Mouse (Mus musculus) stomach, embryonic 14.5 days (tissue): ENCODE measurements around the gene Usp35. TPM values are rescaled to one million over a fixed set of nuclear protein-coding genes. Genes with fewer than 3 reads are reported as not detected.

Source experiments
- ATAC-seq: fragments of 200-750 bp; cut with Nextera tagmentation; 2 replicates; pipeline ENCODE4 v1.8.0; 2017; ENCODE audit warnings: low read depth, moderate TSS enrichment; ENCODE audit not compliant: insufficient number of reproducible peaks, insufficient read depth, low FRiP score
- H3K27ac ChIP-seq: fragments of 300-500 bp; sonication (generic); 2 replicates; pipeline ENCODE4 v1.5.1; 2014; ENCODE audit warnings: mild to moderate bottlenecking, low read length, moderate library complexity, mixed read lengths
- H3K27me3 ChIP-seq: fragments of 300-500 bp; sonication (generic); 2 replicates; pipeline ENCODE4 v1.6.1; 2014; ENCODE audit warnings: low read length, control low read depth, mixed read lengths; ENCODE audit not compliant: control insufficient read depth, insufficient read depth
- H3K36me3 ChIP-seq: fragments of 300-500 bp; sonication (generic); 2 replicates; pipeline ENCODE4 v1.6.1; 2014; ENCODE audit warnings: mild to moderate bottlenecking, control low read depth, low read length, moderate library complexity, mixed read lengths; ENCODE audit not compliant: control insufficient read depth, insufficient read depth
- H3K4me1 ChIP-seq: fragments of 300-500 bp; sonication (generic); 2 replicates; pipeline ENCODE4 v1.6.1; 2014; ENCODE audit warnings: low read length, control low read depth, mixed read lengths; ENCODE audit not compliant: control insufficient read depth, insufficient read depth
- H3K4me2 ChIP-seq: fragments of 300-500 bp; sonication (generic); replicated peaks from 2 replicates; pipeline ENCODE4 v1.6.1; 2014; ENCODE audit warnings: low read depth, low read length, control low read depth
- H3K4me3 ChIP-seq: fragments of 300-500 bp; sonication (generic); 2 replicates; pipeline ENCODE4 v1.5.1; 2014; ENCODE audit warnings: low read depth, low read length, control low read depth
- H3K9ac ChIP-seq: fragments of 300-500 bp; sonication (generic); replicated peaks from 2 replicates; pipeline ENCODE4 v1.6.1; 2014; ENCODE audit warnings: low read depth, mild to moderate bottlenecking, control low read depth, low read length, moderate library complexity, mixed read lengths
- H3K9me3 ChIP-seq: fragments of 300-500 bp; sonication (generic); 2 replicates; pipeline ENCODE4 v1.6.1; 2016; ENCODE audit warnings: low read depth, low read length, control low read depth; ENCODE audit not compliant: control insufficient read depth
- WGBS: fragments of 180-500 bp; shearing (Covaris S2); extraction: QIAGEN DNeasy Blood & Tissue Kit; methylation state at CpG from one replicate; pipeline ENCODE4 v1.1.7; 2014; 5-methylcytosine and 5-hydroxymethylcytosine counted together
- polyA plus RNA-seq: library from polyadenylated mRNA; unstranded; fragments of >200 nt; fragmentation: Nextera tagmentation; extraction: Ambion mirVana; gene quantifications from 2 replicates; pipeline ENCODE4 v1.2.1, GENCODE M21; 2014

Usp35 gene
- polyA plus RNA-seq, 1 experiment from 2014 or later: 3.4 TPM

GRCm38 (mm10) chr7:97298943-97299342 is 32.9 kb downstream of the Usp35 start:
- Histone ChIP-seq H3K36me3 (peaks cover 25% of the 10 kb centered on the region), H3K4me3 (no peak overlapping the region), H3K4me2 (no peak overlapping the region), H3K9me3 (no peaks in the 10 kb centered on the region), H3K9ac (no peak overlapping the region), H3K27ac (no peak overlapping the region), H3K27me3 (no peaks in the 10 kb centered on the region), H3K4me1 (no peaks in the 10 kb centered on the region)
- WGBS: 85% methylated on average over 6 of the region's 6 CpGs
- ATAC-seq: no peak

DNA sequence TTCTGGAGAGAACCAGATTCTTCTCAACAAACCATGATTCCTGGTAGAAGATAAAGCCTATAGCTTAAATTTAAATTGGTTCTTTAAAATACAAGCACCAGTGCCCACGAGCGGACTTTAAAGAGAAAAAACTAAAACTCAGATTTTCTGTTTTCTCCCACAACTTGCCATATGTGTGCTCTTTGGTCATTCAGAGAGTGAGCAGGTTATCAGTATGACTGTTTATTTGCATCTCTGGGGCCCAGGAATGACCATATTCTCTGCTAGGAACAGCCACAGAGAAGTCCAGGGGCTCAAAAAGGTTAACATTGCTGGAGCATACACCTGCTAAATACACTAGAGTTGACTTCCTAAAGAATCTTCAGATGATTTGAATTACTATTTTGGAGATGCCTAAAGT is 33.5 kb downstream of the Usp35 start:
- H3K4me2 ChIP-seq: no peak overlapping the region
- H3K36me3 ChIP-seq: peaks cover 20% of the 10 kb centered on the region
- H3K9ac ChIP-seq: no peak overlapping the region
- H3K4me3 ChIP-seq: no peak overlapping the region
- H3K4me1 ChIP-seq: no peaks in the 10 kb centered on the region
- H3K27ac ChIP-seq: no peak overlapping the region
- ATAC-seq: no peak
- no peaks in the 10 kb centered on the region for H3K9me3 ChIP-seq
- H3K27me3 ChIP-seq: no peaks in the 10 kb centered on the region
- 92% methylated on average over 2 of the region's 2 CpGs for WGBS

GRCm38 (mm10) chr7:97297466-97297865 is 34.4 kb downstream of the Usp35 start:
- 0% methylated on average over 2 of the region's 2 CpGs for WGBS
- no peaks in the 10 kb centered on the region for H3K27me3 ChIP-seq
- H3K4me3 ChIP-seq: no peak overlapping the region
- H3K4me2 ChIP-seq: no peak overlapping the region
- peaks cover 14% of the 10 kb centered on the region for H3K36me3 ChIP-seq
- no peak overlapping the region for H3K9ac ChIP-seq
- H3K4me1 ChIP-seq: no peaks in the 10 kb centered on the region
- H3K27ac ChIP-seq: no peak overlapping the region
- ATAC-seq: no peak
- H3K9me3 ChIP-seq: no peaks in the 10 kb centered on the region

- Histone ChIP-seq H3K4me2 (no peak overlapping the region), H3K4me1 (no peaks in the 10 kb centered on the region), H3K27me3 (no peaks in the 10 kb centered on the region), H3K27ac (no peak overlapping the region), H3K4me3 (no peak overlapping the region), H3K36me3 (peaks cover 11% of the 10 kb centered on the region), H3K9me3 (no peaks in the 10 kb centered on the region), H3K9ac (no peak overlapping the region)
- ATAC-seq: no peak
- 62% methylated on average over 2 of the region's 2 CpGs for WGBS
Measured at GRCm38 (mm10) chr7:97296986-97297385, 34.8 kb downstream of the Usp35 start.

GRCm38 (mm10) chr7:97271068-97271467 is 60.8 kb downstream of the Usp35 start:
- Histone ChIP-seq H3K36me3 (peaks cover 3% of the 10 kb centered on the region; the same call in 1 of the 2 replicates), H3K9me3 (no peaks in the 10 kb centered on the region), H3K4me3 (no peak overlapping the region), H3K4me1 (no peaks in the 10 kb centered on the region), H3K27ac (no peak overlapping the region), H3K9ac (no peak overlapping the region), H3K27me3 (no peaks in the 10 kb centered on the region), H3K4me2 (no peak overlapping the region)
- 87% methylated on average over 1 of the region's 1 CpGs for WGBS
- ATAC-seq: no peak

DNA sequence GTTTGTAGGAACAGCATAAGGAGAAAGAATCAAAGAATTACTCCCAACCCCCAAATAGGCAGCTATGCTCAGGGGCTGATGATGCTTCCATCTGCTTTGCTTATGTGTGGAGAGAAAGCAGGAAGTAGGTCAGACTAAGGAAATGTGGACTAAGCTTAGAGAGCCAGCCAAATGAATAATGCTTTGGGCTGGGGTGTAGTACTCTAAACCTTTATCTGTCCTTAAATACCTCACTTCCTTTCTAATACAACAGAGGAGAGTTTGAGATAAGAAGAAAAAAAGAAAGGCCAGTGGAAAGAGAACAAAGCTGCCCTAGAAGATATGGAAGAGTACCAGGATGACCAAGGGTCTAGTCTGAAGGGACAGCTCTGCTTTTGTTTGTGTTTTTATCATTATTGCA is 61.5 kb downstream of the Usp35 start:
- Histone ChIP-seq H3K27me3 (no peaks in the 10 kb centered on the region), H3K27ac (no peak overlapping the region), H3K4me3 (no peak overlapping the region), H3K4me2 (no peak overlapping the region), H3K4me1 (no peaks in the 10 kb centered on the region), H3K9ac (no peak overlapping the region), H3K9me3 (no peaks in the 10 kb centered on the region), H3K36me3 (peaks cover 3% of the 10 kb centered on the region; the same call in 1 of the 2 replicates)
- no peak for ATAC-seq

DNA sequence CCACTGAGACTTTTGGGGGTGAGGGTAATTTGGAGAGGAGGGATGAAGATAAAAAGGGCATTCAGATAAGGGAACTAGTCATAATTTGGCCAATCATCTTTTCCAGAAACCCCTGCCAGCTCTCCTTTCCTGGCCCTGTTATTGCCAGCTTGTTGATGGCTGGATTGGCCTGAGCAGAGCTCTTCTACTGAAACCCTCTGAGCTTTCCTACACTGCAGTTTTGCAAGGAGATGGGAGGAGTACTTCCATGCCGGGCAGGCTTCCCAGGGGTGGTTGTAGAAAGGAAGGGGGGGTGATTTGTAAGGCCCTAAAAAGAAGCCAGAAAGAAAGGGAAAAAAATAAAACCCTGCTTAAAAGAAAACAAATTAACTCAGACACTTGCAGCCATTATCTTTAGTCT is 69.3 kb downstream of the Usp35 start:
- no peaks in the 10 kb centered on the region for H3K4me1 ChIP-seq
- H3K4me3 ChIP-seq: no peak overlapping the region
- no peak overlapping the region for H3K27ac ChIP-seq
- no peaks in the 10 kb centered on the region for H3K36me3 ChIP-seq
- no peaks in the 10 kb centered on the region for H3K27me3 ChIP-seq
- no peaks in the 10 kb centered on the region for H3K9me3 ChIP-seq
- no peak overlapping the region for H3K4me2 ChIP-seq
- no peak for ATAC-seq
- WGBS: 50% methylated on average over 1 of the region's 1 CpGs
- H3K9ac ChIP-seq: no peak overlapping the region

Other genes starting within 250 kb of the Usp35 start
- 5.8 and 6.6 TPM in 2 replicates for gene Kctd21, start 307 bp upstream of the Usp35 start, polyA plus RNA-seq
- 38.3 and 40.5 TPM in 2 replicates for gene Alg8, start 39.6 kb upstream of the Usp35 start, polyA plus RNA-seq
- 376 and 384 TPM in 2 replicates for gene Ndufc2, start 68.0 kb upstream of the Usp35 start, polyA plus RNA-seq
- 0.39 and 1.0 TPM in 2 replicates for gene Thrsp, start 85.7 kb upstream of the Usp35 start, polyA plus RNA-seq
- 10.8 and 12.6 TPM in 2 replicates for gene Kctd14, start 119.3 kb upstream of the Usp35 start, polyA plus RNA-seq
- gene Ints4, start 148.9 kb upstream of the Usp35 start, polyA plus RNA-seq: 56.7 and 61.3 TPM in 2 replicates
- gene Aamdc, start 247.5 kb upstream of the Usp35 start, polyA plus RNA-seq: 56.8 and 62.4 TPM in 2 replicates
- gene Rsf1, start 247.9 kb upstream of the Usp35 start, polyA plus RNA-seq: 26.8 and 33.3 TPM in 2 replicates